Mouse (Mus musculus) neural tube, embryonic 12.5 days (tissue): ENCODE measurements at regions not wholly inside any gene's neighbourhood (a gene's known extent, or its start where the extent isn't known, plus 50 kb on each side); places are given as distances from the start of the nearest gene placed in this dataset.
"Not testable (repeated sequence)": the region's sequence is repeated elsewhere in the genome, so short reads cannot be mapped to it uniquely, and the experiment has no call there.

Experiments used
- ATAC-seq: fragments of 200-750 bp; cut with Nextera tagmentation; 2 replicates; pipeline ENCODE4 v1.8.0; 2017; ENCODE audit warnings: low read depth, mild to moderate bottlenecking, moderate TSS enrichment, moderate library complexity; ENCODE audit not compliant: low FRiP score
- H3K27ac ChIP-seq: fragments of 300-500 bp; sonication (generic); 2 replicates; pipeline ENCODE4 v1.5.1; 2016
- H3K27me3 ChIP-seq: fragments of 300-500 bp; sonication (generic); replicated peaks from 2 replicates; pipeline ENCODE4 v1.6.1; 2016; ENCODE audit warnings: mild to moderate bottlenecking
- H3K36me3 ChIP-seq: fragments of 300-500 bp; sonication (generic); 2 replicates; pipeline ENCODE4 v1.6.1; 2016; ENCODE audit warnings: mild to moderate bottlenecking
- H3K4me1 ChIP-seq: fragments of 300-500 bp; sonication (generic); 2 replicates; pipeline ENCODE4 v1.6.1; 2016
- H3K4me2 ChIP-seq: fragments of 300-500 bp; sonication (generic); replicated peaks from 2 replicates; pipeline ENCODE4 v1.6.1; 2016; ENCODE audit warnings: mild to moderate bottlenecking
- H3K4me3 ChIP-seq: fragments of 300-500 bp; sonication (generic); 2 replicates; pipeline ENCODE4 v1.5.1; 2016
- H3K9ac ChIP-seq: fragments of 300-500 bp; sonication (generic); 2 replicates; pipeline ENCODE4 v1.6.1; 2016; ENCODE audit warnings: mild to moderate bottlenecking
- H3K9me3 ChIP-seq: fragments of 300-500 bp; sonication (generic); 2 replicates; pipeline ENCODE4 v1.6.1; 2016; ENCODE audit warnings: mild to moderate bottlenecking
- WGBS: fragments of 180-500 bp; shearing (Covaris S2); methylation state at CpG from one replicate; pipeline ENCODE4 v1.1.7; 2016; 5-methylcytosine and 5-hydroxymethylcytosine counted together

DNA sequence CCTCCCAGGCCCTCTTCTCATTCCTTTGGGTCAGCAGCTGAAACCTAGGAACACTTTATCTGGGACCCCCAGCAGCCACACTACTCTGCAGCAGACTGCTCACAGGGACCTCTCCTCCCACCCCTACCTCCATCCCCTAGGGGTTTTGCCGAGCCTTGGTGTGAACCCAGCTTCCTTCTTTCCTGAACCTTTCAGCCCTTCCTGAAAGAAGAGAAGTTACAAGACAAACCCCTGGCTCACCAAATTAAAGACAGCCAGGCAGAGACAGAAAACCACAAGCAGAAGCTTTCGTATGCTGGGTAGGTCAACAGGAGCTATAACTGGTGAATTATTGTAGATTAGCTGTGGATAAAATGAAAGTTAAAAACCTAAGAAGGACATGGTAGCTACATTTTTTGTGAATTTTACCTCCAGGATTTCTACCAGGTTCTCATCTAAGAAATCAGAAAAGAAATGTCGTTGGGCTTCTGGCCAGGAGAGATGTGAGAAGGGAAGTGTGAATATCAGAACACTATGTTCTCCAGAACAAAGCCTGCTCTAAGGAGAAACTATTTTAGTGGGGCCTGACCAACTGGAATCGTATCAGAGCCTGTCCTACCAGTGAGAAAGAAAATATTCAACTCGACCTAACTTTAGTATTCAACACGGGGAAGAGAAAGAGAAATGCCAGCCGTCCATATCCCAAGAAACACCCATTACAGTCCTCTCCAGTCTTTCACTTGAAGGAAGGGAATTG lies 147.4 kb downstream of the Snx18 start:
- no peaks in the 10 kb centered on the region for H3K9me3 ChIP-seq

DNA sequence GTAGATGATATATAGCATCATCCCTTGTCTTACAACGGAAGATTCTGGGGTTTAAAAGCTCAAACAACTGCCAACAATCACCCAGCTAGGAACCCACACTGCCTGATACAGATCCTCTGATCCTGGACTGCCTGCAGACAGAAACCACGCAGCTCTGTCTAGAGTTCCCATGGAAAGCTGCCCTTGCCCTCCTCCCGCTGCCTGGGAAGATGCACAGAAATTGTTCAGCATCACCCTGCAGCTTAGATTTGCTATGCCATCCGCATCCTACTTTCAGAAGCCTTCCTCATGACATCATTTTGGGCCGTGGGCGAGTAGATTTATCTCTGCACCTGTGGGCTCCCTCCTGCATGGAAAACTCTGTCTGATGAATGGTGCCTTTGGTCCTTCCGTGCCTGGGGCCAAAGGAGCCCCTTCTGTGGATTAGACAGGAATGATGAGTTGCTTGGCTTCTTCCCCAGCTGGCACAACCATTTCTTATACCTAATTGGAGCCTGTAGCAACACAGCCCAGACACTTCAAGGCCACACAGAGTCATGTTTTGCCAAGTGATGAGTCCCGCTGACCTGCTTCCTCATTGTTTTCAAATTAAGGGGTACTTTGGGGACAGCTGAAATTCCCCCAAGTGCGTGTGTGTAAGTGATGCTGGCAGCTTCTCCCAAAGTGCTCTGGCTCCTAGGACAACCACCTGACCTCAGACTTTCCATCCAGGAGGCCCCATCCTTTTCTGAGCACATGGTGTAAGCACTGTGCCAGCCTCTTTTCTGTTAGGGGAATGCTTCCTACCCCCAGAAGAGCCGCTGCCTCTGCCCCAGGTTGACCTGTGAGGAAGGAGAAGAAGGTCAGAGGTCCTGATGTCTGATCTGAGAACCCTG lies 153.9 kb downstream of the Snx18 start:
- Histone ChIP-seq H3K36me3 (no peaks in the 10 kb centered on the region), H3K9me3 (no peaks in the 10 kb centered on the region), H3K27me3 (no peaks in the 10 kb centered on the region), H3K9ac (no peak overlapping the region), H3K4me2 (no peak overlapping the region), H3K4me1 (no peaks in the 10 kb centered on the region), H3K4me3 (no peak overlapping the region), H3K27ac (no peak overlapping the region)
- WGBS, result 47% methylated on average over 10 of the region's 10 CpGs
- ATAC-seq, result peak; percentile 76

More for the DNA sequence above, 147.4 kb downstream of the Snx18 start:
- no peaks in the 10 kb centered on the region for H3K36me3 ChIP-seq
- H3K4me2 ChIP-seq, result no peak overlapping the region
- 82% methylated on average over 7 of the region's 7 CpGs for WGBS
- H3K27ac ChIP-seq, result no peak overlapping the region
- H3K4me3 ChIP-seq, result no peak overlapping the region
- no peak overlapping the region for H3K9ac ChIP-seq
- no peaks in the 10 kb centered on the region for H3K27me3 ChIP-seq
- no peaks in the 10 kb centered on the region for H3K4me1 ChIP-seq
- ATAC-seq, result no peak

- no peaks in the 10 kb centered on the region for H3K4me1 ChIP-seq
- ATAC-seq, result peak; percentile 66
- no peak overlapping the region for H3K27ac ChIP-seq
- no peak overlapping the region for H3K4me3 ChIP-seq
- H3K9ac ChIP-seq, result no peak overlapping the region
- no peaks in the 10 kb centered on the region for H3K36me3 ChIP-seq
- H3K4me2 ChIP-seq, result no peak overlapping the region
- 45% methylated on average over 4 of the region's 4 CpGs for WGBS
- no peaks in the 10 kb centered on the region for H3K9me3 ChIP-seq
- no peaks in the 10 kb centered on the region for H3K27me3 ChIP-seq
Observed at GRCm38 (mm10) chr13:113463420-113463819, 154.9 kb downstream of the Snx18 start.

- 46% methylated on average over 11 of the region's 11 CpGs for WGBS
Observed at GRCm38 (mm10) chr13:113454490-113455295, 161.7 kb downstream of the BC067074 start.

DNA sequence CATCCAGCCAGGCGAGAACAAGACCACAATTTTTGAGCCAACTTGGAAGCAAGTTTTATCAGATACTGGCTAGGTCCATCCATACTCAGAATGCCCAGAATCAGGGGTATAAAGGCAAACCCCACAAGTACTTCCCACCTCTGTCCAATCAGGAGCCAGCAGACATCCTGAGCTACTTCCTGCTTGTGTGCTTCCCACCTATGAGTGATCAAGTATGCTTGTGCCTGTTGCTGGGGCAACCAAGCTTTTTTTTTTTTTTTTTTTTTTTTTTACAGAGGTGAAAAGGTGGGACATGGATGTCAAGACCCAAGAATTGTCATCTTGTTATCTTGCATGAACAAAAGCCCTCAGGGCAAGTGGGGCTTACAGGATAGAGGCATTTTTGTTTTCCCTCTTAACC lies 155.4 kb downstream of the BC067074 start:
- H3K36me3 ChIP-seq, result no peaks in the 10 kb centered on the region
- ATAC-seq, result no peak
- no peak overlapping the region for H3K27ac ChIP-seq
- no peak overlapping the region for H3K9ac ChIP-seq
- WGBS, result 94% methylated on average over 1 of the region's 1 CpGs
- no peak overlapping the region for H3K4me3 ChIP-seq
- H3K4me1 ChIP-seq, result no peaks in the 10 kb centered on the region
- H3K9me3 ChIP-seq, result no peaks in the 10 kb centered on the region
- no peaks in the 10 kb centered on the region for H3K27me3 ChIP-seq
- no peak overlapping the region for H3K4me2 ChIP-seq

More at GRCm38 (mm10) chr13:113454490-113455295, 161.7 kb downstream of the BC067074 start:
- Histone ChIP-seq H3K9me3 (no peaks in the 10 kb centered on the region), H3K4me1 (no peaks in the 10 kb centered on the region), H3K27ac (no peak overlapping the region), H3K27me3 (no peaks in the 10 kb centered on the region), H3K4me3 (no peak overlapping the region), H3K9ac (no peak overlapping the region), H3K4me2 (no peak overlapping the region), H3K36me3 (no peaks in the 10 kb centered on the region)
- no peak for ATAC-seq

- ATAC-seq, result no peak
- H3K9me3 ChIP-seq, result no peaks in the 10 kb centered on the region
- no peaks in the 10 kb centered on the region for H3K27me3 ChIP-seq
- H3K4me1 ChIP-seq, result no peaks in the 10 kb centered on the region
- H3K4me2 ChIP-seq, result no peak overlapping the region
- no peak overlapping the region for H3K27ac ChIP-seq
- 77% methylated on average over 5 of the region's 5 CpGs for WGBS
- no peak overlapping the region for H3K4me3 ChIP-seq
- H3K36me3 ChIP-seq, result no peaks in the 10 kb centered on the region
- no peak overlapping the region for H3K9ac ChIP-seq
Observed at GRCm38 (mm10) chr13:113446226-113446625, 153.3 kb downstream of the BC067074 start.

GRCm38 (mm10) chr13:113444481-113444880 lies 151.5 kb downstream of the BC067074 start:
- H3K9me3 ChIP-seq, H3K4me3 ChIP-seq, H3K9ac ChIP-seq, ATAC-seq, H3K27me3 ChIP-seq, H3K27ac ChIP-seq, H3K4me1 ChIP-seq, H3K4me2 ChIP-seq, H3K36me3 ChIP-seq: not testable (repeated sequence)
- 92% methylated on average over 2 of the region's 2 CpGs for WGBS

GRCm38 (mm10) chr13:113443078-113443477 lies 150.1 kb downstream of the BC067074 start:
- WGBS, result 94% methylated on average over 8 of the region's 8 CpGs
- ATAC-seq, result no peak
- Histone ChIP-seq H3K4me1 (no peaks in the 10 kb centered on the region), H3K4me2 (no peak overlapping the region), H3K9ac (no peak overlapping the region), H3K9me3 (no peaks in the 10 kb centered on the region), H3K36me3 (no peaks in the 10 kb centered on the region), H3K4me3 (no peak overlapping the region), H3K27me3 (no peaks in the 10 kb centered on the region), H3K27ac (no peak overlapping the region)

DNA sequence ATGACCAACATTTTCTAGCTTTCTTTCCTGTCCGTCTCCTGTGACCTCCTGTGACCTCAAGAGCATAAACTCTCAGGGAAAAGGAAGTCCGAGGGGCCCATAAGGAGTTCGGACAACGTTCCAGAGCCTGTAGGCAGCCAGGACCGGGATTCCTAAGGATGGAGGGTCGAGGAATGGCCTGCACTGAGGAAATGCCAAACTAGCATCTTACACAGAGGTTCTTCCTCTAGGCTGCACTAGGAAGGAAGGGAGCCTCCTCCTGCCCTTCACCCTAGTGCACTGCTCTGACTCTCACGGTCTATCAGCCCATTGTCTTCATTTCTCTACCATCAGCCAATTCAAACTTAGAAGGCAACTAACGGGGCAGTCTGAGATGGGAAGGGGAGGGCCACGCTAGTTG lies 149.2 kb downstream of the BC067074 start:
- no peak for ATAC-seq
- no peaks in the 10 kb centered on the region for H3K36me3 ChIP-seq
- no peak overlapping the region for H3K9ac ChIP-seq
- WGBS, result 69% methylated on average over 9 of the region's 9 CpGs
- H3K4me3 ChIP-seq, result no peak overlapping the region
- H3K4me1 ChIP-seq, result no peaks in the 10 kb centered on the region
- H3K4me2 ChIP-seq, result no peak overlapping the region
- H3K27me3 ChIP-seq, result no peaks in the 10 kb centered on the region
- no peaks in the 10 kb centered on the region for H3K9me3 ChIP-seq
- no peak overlapping the region for H3K27ac ChIP-seq

- Histone ChIP-seq H3K4me2 (no peak overlapping the region), H3K27me3 (no peaks in the 10 kb centered on the region), H3K4me3 (no peak overlapping the region), H3K36me3 (no peaks in the 10 kb centered on the region), H3K9ac (no peak overlapping the region), H3K9me3 (no peaks in the 10 kb centered on the region), H3K27ac (no peak overlapping the region), H3K4me1 (no peaks in the 10 kb centered on the region)
- 91% methylated on average over 5 of the region's 5 CpGs for WGBS
- ATAC-seq, result no peak
Observed at GRCm38 (mm10) chr13:113440137-113440536, 147.2 kb downstream of the BC067074 start.

- Histone ChIP-seq H3K4me1 (no peaks in the 10 kb centered on the region), H3K4me3 (no peak overlapping the region), H3K27me3 (no peaks in the 10 kb centered on the region), H3K4me2 (no peak overlapping the region), H3K9me3 (no peaks in the 10 kb centered on the region), H3K9ac (no peak overlapping the region), H3K27ac (no peak overlapping the region), H3K36me3 (no peaks in the 10 kb centered on the region)
- 36% methylated on average over 7 of the region's 7 CpGs for WGBS
- no peak for ATAC-seq
Observed at GRCm38 (mm10) chr13:113439516-113439915, 146.6 kb downstream of the BC067074 start.

DNA sequence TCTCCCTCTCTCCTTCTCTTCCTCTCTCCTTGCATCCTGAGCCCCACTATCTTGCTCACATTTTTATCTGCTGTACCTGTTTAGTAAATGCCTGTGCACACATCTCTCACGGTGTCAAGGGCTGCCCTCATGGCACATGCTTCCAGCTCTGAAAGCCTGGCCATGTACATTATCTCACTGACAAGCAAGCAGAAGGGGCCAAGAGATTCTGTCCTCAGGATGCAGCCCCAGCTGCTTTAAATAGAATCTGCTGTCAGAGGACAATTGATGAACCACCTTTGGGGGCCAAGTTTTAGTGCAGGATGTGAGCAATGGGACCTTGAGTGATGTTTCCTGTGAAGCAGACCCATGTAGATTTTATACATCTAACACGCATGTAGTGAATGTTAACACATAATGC lies 145.9 kb downstream of the BC067074 start:
- H3K27ac ChIP-seq, result no peak overlapping the region
- H3K9me3 ChIP-seq, result no peaks in the 10 kb centered on the region
- H3K9ac ChIP-seq, result no peak overlapping the region
- H3K4me1 ChIP-seq, result no peaks in the 10 kb centered on the region
- no peaks in the 10 kb centered on the region for H3K27me3 ChIP-seq
- no peak for ATAC-seq
- WGBS, result 75% methylated on average over 2 of the region's 2 CpGs
- no peak overlapping the region for H3K4me2 ChIP-seq
- no peak overlapping the region for H3K4me3 ChIP-seq
- no peaks in the 10 kb centered on the region for H3K36me3 ChIP-seq
